Mouse (Mus musculus): ENCODE results near the gene Nhlrc4.

- no peak for TF ChIP-seq CTCF (IDR thresholded peaks at IDR 0.05; ENCODE audit: low read depth, low read length)
- no peak for TF ChIP-seq TAL1 (conservative IDR thresholded peaks at IDR 0.05; ENCODE audit: low read depth, low read length)
- no peak for TF ChIP-seq GATA1 (IDR thresholded peaks at IDR 0.05; ENCODE audit: borderline replicate concordance, low read length)
- no peak for TF ChIP-seq GATA2 (IDR thresholded peaks at IDR 0.05; ENCODE audit: borderline replicate concordance, low read depth, low read length)
- TF ChIP-seq POLR2AphosphoS5 (IDR thresholded peaks at IDR 0.05; ENCODE audit: insufficient replicate concordance, low read depth, low read length), result no peak
Observed at GRCm38 (mm10) chr17:25970448-25970847, 25.7 kb upstream of the Nhlrc4 start.
